Mouse (Mus musculus) liver, adult 2 months (tissue): Measurements from ENCODE around the gene Clgn.

Source experiments
- CTCF ChIP-seq: fragments of 200-500 bp; IDR thresholded peaks from 2 replicates; pipeline ENCODE4 v1.5.1; 2011; ENCODE audit warnings: low read depth, low read length, control low read depth
- POLR2A ChIP-seq: fragments of 200-500 bp; IDR thresholded peaks from 2 replicates; pipeline ENCODE4 v1.6.1; 2011; ENCODE audit warnings: low read length, control low read depth; ENCODE audit not compliant: insufficient read depth; ENCODE audit errors: extremely low read depth

- TF ChIP-seq CTCF = no peak
- TF ChIP-seq POLR2A = no peak
Observed at GRCm38 (mm10) chr8:83425202-83425601, 35.5 kb downstream of the Clgn start.
